Mouse (Mus musculus) small intestine, adult 2 months (tissue): ENCODE measurements at regions not wholly inside any gene's neighbourhood (a gene's known extent, or its start where the extent isn't known, plus 50 kb on each side); places are given as distances from the start of the nearest gene placed in this dataset.

Experiments
- CTCF ChIP-seq: fragments of 200-500 bp; IDR thresholded peaks from 2 replicates; pipeline ENCODE4 v1.5.1; 2012; ENCODE audit warnings: low read depth, mild to moderate bottlenecking, control low read depth, inconsistent platforms, low read length, moderate library complexity, mixed read lengths; ENCODE audit not compliant: insufficient replicate concordance, insufficient read length; ENCODE audit errors: extremely low read depth
- POLR2A ChIP-seq: fragments of 200-500 bp; IDR thresholded peaks from 2 replicates; pipeline ENCODE4 v1.6.1; 2012; ENCODE audit warnings: low read depth, mild to moderate bottlenecking, control low read depth, inconsistent platforms, low read length, moderate library complexity

GRCm38 (mm10) chr4:55723124-55723523 is 190.9 kb upstream of the Klf4 start:
- TF ChIP-seq CTCF, result no peak
- no peak for TF ChIP-seq POLR2A
